In the genomic region with DNA sequence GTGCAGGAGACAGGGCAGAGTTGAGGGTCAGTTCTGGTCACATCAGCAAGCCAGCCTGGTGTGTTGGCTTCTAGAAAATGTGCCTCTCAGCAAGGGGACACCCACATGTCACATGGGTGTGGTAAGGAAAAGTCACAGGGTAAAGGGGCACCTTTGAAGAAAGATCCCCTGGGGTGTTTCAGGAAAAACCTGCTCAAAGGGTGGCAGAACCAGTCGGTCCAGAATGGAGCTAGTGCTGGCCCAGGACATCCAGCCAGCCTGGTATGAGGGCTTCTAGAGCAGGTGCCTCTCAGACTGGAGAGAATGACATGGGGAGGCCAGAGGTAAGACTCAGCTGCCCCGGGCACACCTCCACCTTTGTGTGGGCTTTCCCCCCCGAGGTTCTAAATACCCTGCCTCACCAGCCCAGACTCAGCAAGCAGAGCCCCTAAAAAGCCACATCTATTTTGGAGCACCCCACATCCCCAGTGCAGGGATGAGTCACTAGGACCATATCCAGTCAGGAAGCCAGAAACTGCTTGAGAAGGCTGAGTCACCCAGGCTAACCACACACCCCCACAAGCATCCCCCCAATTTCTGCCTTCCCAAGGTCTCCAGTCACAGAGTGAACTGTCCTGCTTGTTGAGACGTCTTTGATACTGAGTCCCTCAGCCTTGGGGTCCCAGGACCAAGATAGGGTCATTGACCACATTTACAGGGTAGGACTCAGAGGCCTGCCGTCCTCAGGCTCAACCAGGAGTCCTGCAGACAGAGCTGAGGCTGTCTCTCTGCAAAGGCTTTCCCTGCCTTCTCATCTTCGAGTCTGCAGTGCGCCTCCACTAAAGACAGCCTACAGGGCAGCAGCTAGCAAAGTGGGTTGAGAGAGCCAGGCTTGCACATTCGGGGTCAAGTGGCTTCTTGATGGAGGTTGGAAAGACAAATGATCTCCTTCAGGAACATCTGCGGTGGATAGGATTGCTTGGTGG, we compare ENCODE assay signal across 1 mouse cellular context.
TF ChIP-seq lines count a peak whose summit lies in the region.

No protein-coding gene starts in this region.

TF ChIP-seq in myocyte, 11 proteins besides CTCF, POLR2A, EP300 and RAD21 (continued from another document):
- TF ChIP-seq SRF (IDR thresholded peaks at IDR 0.05; ENCODE audit: control insufficient read depth, insufficient read length, low read depth) (no peak), REST (IDR thresholded peaks at IDR 0.05; ENCODE audit: insufficient read depth, insufficient read length) (no peak), MAX (IDR thresholded peaks at IDR 0.05; ENCODE audit: low read depth) (no peak)
